Mouse (Mus musculus) cerebellum, adult 18-20 months (tissue): Measurements from ENCODE around the gene Pgm3.

Source experiments
- DNase-seq, 2 experiments: peaks; one replicate each; pipeline ENCODE4 v3.0.0; 2021

Gene Pgm3

DNA sequence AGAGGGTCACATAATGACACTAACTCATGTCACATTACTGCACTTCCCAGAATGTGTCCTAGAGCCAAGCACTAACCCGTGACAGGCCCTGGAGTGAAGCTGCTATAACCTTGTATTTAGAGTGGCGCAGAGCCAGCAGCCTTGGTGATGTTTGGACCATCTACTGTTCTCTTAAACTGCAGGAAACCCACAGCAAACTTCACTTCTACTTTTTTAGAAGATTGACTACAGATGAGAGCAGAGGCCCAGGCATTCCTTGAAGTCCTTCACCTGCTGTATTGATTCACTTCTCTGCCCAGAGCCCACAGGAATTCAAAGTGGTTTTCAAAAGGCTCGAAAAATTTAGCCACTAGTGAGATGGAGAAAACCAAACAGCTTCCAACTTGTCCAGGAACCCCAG lies 11.1 kb downstream of the Pgm3 start:
- no peak for DNase-seq

DNA sequence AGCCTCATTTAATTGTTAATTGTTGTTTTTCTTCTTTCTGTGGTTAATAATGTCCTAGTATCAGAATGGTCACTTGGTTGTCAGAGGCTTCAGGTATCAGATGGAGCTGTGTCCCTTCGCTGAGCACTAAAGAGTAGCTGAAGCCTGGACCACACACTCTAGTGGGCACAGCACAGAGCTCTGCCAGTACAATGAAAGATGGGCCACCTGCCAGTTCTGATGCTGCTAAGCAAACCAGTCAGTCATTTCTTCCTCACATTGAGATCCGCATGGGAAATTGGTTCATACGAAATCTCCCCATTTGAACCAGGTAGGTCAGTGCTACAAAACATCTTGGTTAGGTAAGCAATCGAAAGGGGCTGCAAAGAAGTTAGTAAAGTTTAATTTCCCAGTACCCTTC lies 17.0 kb downstream of the Pgm3 start:
- peak in 1 of 2 experiments; percentile 23 for DNase-seq

DNA sequence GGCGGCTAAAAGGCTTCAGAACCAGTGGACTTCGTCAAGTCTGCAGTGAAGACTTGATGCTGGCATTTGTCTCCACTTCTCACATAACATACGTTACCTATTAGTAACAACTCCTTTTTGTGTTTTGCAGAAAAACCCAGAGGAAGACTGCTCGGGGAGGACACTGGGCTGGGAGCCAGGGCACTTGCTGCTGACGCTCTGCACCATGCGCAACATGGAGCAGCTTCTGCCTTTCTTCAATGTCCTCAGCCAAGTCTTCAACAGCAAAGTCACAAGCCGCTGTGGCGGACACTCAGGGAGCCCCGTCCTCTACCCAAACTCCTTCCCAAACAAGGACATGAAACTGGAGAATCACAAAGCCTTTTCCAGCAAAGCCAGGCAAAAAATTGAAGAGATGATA lies 17.8 kb downstream of the Pgm3 start:
- peak; percentile 44 to 45 for DNase-seq

DNA sequence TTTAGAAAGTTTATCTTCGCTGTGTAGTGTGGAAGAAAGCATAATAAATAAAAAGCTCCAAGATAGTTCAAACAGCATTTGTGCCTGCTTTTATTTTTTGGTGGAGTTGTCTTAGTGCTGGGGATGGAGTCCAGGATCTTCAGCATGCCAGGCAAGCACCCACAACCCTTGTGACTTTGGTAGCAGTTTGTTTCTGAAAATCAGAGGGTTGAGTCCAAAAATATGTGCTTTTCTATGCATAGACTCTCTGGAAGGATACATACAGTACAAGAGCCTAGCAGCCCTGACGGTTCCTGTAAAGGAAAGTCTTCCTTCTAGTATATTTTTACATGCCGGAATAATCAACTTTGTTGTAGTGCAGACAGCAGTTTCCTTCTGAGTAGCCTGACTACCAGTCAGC lies 20.9 kb downstream of the Pgm3 start:
- DNase-seq: no peak

DNA sequence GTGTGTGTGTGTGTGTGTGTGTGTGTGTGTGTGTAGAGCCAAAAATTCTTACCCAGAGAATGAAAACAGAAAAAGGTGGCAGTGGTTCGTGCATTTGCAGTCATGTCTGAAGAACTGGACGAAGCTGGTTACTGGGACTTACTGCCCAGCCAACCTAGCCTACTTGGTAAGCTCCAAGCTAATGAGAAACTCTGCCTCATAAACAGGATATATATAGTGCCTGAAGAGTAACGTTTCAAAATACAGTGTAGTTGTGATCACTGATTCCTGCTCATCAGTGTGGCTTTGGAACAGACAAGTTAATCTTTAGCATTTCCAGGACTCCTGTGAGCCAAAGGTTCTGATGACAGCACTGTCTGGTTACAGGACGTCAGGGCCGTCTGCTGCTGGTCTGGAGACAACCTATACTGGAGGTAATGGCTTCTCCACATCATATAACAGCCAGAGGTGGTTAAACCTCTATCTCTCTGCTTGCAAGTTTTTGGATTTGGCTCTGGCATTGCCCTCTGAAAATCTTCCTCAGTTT lies 21.9 kb downstream of the Pgm3 start:
- DNase-seq: no peak

DNA sequence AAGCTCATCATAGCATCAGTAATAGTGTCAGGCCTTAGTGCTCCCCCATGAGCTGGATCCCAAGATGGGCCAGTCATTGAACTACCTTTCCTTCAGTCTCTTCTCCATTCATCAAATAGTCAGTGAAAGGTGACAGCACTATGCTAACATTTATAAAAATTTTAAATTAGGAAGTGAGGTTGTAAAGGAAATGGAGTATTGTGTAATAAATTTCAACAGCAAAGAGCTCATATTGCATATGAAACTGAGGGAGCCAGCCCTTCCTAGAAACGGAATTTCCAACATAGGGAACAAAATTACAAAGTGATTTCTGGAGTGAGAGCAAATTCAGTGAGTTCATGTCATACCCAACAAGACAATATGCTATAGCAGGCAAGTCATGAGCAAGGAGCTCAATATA lies 27.1 kb downstream of the Pgm3 start:
- DNase-seq: no peak

DNA sequence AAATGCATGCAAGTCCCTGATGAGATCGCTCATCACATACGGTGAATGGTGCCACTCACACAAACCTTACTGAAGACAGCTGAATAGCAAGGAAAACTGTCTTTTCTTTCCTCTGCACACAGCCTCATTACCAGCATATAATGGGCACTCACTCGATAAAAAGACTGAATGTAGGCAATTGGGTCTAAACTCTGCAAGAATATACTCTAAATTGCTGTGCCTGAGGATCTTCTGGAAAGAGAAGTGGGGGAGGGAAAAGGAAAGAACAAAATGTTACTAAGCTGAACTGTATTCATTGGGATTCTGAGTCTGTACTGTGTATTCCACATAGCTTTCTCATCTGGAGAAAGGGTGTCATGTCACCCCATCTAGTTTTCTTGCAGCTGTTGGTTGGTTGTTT lies 28.2 kb downstream of the Pgm3 start:
- DNase-seq: no peak

DNA sequence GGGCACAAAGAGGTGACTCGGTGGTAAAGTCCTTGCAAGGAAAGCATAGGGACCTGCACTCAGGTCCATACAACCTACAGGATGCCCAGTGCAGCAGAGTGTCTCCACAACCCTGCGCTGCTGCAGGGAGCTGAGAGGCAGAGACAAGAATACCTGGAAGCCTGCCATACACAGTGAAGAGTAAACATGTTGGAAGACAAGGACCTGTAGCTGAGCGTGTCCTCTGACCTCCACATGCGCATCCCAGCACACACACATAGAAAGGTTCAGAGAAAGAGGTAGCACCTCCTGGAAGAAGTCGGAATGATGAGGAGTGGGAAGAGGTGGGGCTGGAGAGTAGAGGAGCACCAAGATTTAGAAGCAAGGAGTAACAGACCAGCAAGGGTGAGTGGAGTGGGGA lies 37.6 kb downstream of the Pgm3 start:
- no peak for DNase-seq

DNA sequence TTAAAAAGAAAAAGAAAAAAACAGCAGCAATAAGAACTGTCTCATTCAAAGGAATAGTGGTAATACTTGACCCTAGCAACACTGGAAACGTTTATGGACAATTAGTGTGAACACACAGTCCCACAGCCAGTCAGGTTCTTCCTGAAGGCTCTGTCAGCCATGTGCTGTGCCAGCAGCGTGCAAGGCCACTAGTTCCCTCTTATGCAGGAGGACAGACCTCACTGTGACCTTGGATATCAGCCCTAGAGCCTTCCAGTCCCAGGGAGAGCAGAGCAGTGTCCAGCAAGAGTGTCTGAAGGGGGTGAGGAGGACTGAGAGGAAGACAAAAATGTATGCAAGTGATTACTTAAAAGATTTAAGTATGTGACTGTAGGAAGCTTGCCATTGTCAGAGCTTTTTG lies 46.0 kb downstream of the Pgm3 start:
- DNase-seq: no peak

DNA sequence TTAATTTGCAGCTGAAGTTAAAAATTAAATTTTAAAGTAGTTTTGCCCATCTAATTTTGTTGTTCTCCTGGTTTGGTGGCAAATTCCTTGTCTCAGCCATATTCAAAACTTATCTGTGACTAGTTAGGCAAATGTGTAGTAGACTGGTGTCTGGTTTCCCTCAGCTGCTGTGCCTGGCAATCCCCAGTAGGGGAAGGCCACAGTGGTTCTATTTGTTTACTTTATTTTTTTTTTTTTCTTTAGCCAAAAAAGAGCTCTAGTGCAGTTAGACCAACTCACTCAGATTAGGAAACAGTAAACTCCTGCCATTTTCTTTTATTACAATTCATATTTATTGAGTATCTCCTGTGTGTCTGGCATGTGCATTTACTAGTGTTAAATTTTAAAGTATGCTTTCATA lies 49.3 kb downstream of the Pgm3 start:
- no peak for DNase-seq

DNA sequence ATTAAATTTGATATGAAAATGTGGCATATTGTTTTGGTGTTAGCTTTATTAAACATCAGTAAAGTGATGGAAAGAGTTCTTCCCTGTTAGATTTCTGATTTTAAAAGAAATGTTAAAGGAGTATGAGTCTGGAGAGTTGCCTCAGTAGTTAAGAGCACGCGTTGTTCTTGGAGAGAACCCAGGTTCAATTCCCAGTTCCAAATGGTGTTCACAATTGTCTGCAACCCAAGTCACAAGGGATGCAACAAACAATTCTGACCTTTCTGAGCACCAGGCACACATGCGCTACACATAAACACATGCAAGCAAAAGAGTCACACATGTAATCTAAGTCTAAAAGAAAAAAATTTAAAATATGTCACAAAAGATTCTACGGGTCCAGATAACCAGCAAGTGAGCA lies 56.8 kb downstream of the Pgm3 start:
- no peak for DNase-seq

DNA sequence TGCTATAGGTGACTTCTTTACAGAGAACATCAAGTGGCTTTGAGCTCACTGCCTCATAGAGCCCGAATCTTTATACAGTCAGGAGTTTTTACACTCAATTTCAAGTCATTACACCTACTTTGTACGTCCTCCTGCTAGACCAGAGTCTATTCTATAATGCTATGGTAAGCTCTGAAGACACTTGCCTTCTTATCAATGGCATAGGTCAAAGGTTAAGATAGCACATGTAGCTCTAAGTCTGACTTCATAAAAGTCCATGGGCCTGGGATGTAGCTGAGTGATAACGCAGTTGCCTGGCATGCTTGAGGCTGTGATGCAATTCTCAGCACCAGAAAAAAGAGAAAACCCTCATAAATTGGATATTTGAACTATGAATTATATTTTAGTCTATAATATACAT lies 57.3 kb downstream of the Pgm3 start:
- no peak for DNase-seq

DNA sequence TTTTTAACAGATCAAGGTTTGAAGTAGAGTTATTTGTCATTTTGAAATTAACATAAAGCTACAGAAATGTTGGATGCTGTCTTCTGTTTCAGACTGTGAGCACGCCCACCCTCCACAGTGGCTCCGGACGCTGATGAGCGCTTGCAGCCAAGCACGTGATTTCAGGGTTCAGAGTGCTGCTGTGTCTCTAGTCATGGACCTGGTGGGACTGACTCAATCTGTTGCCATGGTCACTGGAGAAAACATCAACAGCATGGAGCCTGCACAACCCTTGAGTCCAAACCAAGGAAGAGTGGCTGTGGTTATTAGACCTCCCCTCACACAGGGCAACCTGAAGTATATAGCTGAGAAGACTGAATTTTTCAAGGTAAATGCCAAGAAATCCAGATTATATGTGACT lies 57.9 kb downstream of the Pgm3 start:
- no peak for DNase-seq

DNA sequence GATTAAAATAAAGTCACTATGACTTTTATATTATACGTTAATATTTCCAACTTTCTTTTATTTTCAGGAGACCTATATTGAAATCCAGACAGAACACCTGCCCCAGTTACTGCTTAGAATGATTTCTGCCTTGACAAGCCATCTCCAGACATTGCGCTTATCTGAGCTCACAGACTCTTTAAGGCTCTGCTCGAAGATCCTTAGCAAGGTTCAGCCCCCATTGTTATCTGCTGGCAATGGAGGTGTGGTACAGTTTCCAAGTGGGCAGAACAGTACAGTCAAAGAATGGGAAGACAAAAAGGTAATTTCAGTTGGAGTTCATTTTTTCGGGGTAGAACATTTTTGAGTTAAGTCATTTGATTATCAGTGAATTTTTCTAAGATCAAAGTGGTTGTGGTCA lies 64.2 kb downstream of the Pgm3 start:
- no peak for DNase-seq
